Mouse (Mus musculus): Measurements from ENCODE around the gene Trip13. TPM values are rescaled to one million over a fixed set of nuclear protein-coding genes. Genes with fewer than 3 reads are reported as not detected.
A peak's percentile ranks its signal among the peaks of the same experiment; 100 is the strongest.

Trip13 gene
- total and polyA plus RNA-seq, 2 experiments from 2014 or later: 2.5 to 9.5 TPM

DNA sequence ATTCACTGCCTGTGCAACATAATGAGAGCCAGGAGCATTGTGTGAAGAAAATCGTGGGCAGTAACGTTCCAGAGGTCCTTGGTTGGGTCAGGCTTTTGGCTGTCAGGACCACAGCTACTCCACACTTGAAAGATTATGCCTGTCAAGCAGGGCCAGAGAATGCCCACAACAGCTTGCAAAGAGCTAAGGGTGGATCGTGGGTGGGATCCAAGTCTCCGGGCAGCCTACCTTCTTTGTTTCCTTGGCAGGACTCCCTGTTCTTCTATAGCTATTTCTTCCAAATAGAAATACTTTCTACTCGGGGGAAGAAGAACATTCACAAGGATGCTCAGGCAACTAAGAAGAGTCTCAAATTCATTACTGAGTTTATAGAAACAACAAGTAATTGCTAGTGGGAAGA is 30.4 kb downstream of the Trip13 start:
- H3K4me1 ChIP-seq (ENCODE audit: insufficient read depth, low read length): no peaks in the 10 kb centered on the region
- no peak overlapping the region for H3K4me3 ChIP-seq (ENCODE audit: low read depth, low read length)
- H3K4me2 ChIP-seq (ENCODE audit: low read depth, low read length, poor library complexity, severe bottlenecking): no peak overlapping the region
- WGBS: 68% methylated on average over 5 of the region's 5 CpGs
- no peaks in the 10 kb centered on the region for H3K27me3 ChIP-seq (ENCODE audit: insufficient read depth, low read length)
- no peak for TF ChIP-seq CTCF (IDR thresholded peaks at IDR 0.05)
- H3K9me3 ChIP-seq (ENCODE audit: low read length): no peaks in the 10 kb centered on the region
- H3K27ac ChIP-seq (ENCODE audit: low read depth, low read length): no peak overlapping the region
- ATAC-seq (ENCODE audit: low FRiP score) (no peak), DNase-seq (ENCODE audit: low spot score) (peak; percentile 27)
- no peak overlapping the region for H3K9ac ChIP-seq (replicated peaks; ENCODE audit: low read length, poor library complexity, severe bottlenecking)
- H3K36me3 ChIP-seq (ENCODE audit: insufficient read depth, low read length): no peaks in the 10 kb centered on the region

DNA sequence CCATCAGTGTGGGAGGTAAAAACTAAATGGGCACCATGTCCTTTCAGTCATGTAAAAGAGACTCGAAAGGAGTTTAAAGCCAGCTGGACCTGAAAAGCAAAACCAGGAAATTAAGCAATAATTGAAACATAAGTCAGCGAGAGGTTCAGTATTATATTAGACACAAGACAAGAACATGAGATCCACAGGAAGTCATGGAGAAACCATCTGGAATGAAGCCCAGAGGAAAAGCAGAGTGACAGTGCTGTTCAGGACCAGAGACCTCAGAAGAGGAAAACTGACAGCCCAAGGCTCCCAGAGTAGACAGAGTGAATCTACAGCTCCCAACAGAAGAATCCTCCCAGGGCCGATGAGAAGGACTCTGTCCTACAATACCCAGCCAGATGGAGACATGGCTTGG is 40.0 kb downstream of the Trip13 start:
- DNase-seq (ENCODE audit: low spot score) (no peak), ATAC-seq (ENCODE audit: low FRiP score) (no peak)
- Histone ChIP-seq H3K36me3 (ENCODE audit: insufficient read depth, low read length) (no peaks in the 10 kb centered on the region), H3K27ac (ENCODE audit: low read depth, low read length) (no peak overlapping the region), H3K27me3 (ENCODE audit: insufficient read depth, low read length) (no peaks in the 10 kb centered on the region), H3K4me2 (ENCODE audit: low read depth, low read length, poor library complexity, severe bottlenecking) (no peak overlapping the region), H3K9ac (replicated peaks; ENCODE audit: low read length, poor library complexity, severe bottlenecking) (no peak overlapping the region), H3K9me3 (ENCODE audit: low read length) (no peaks in the 10 kb centered on the region), H3K4me1 (ENCODE audit: insufficient read depth, low read length) (no peaks in the 10 kb centered on the region), H3K4me3 (ENCODE audit: low read depth, low read length) (no peak overlapping the region)
- no peak for TF ChIP-seq CTCF (IDR thresholded peaks at IDR 0.05)
- 87% methylated on average over 3 of the region's 3 CpGs for WGBS

DNA sequence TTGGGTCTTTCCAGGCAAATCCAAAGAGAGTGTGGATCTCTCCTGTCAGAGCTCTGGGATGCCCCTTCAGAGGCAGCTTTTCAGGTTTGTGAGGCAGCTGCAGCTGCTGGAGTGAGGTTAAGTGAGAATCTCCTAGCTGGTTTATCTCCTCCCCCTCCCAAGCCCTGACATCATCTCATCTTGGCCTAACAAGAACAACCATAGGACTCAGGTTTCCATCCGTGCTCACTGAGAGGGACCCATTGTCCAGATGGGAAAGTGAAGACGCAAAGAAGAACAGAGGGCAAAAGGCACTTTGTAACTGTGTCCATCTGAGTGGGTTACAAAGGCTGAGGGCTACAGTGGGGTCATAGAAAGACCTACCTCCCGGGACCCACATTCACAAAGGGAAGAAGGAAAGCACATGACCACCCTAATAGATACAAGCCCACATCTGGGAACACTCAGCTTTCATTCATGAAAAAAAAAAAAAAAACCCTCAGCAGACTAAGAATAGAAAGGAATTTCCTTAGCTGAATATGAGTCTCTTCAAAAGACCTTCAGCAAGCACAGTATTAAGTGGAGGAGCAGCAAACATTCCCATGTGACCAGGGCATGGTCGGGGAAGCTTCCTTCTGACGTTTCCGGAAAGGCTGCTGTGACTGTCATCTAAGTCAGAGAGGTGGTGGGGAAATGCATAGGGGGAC is 44.9 kb downstream of the Trip13 start:
- no peak for DNase-seq (ENCODE audit: low spot score)
- no peak overlapping the region for H3K27ac ChIP-seq (ENCODE audit: low read depth, low read length)
- H3K4me2 ChIP-seq (ENCODE audit: low read depth, low read length, poor library complexity, severe bottlenecking): no peak overlapping the region
- no peak overlapping the region for H3K4me3 ChIP-seq (ENCODE audit: low read depth, low read length)
- H3K9me3 ChIP-seq (ENCODE audit: low read length): no peaks in the 10 kb centered on the region
- TF ChIP-seq CTCF (IDR thresholded peaks at IDR 0.05): no peak
- H3K4me1 ChIP-seq (ENCODE audit: insufficient read depth, low read length): no peaks in the 10 kb centered on the region
- H3K36me3 ChIP-seq (ENCODE audit: insufficient read depth, low read length): no peaks in the 10 kb centered on the region
- WGBS: 65% methylated on average over 6 of the region's 6 CpGs
- ATAC-seq (ENCODE audit: low FRiP score): no peak
- H3K27me3 ChIP-seq (ENCODE audit: insufficient read depth, low read length): no peaks in the 10 kb centered on the region
- H3K9ac ChIP-seq (replicated peaks; ENCODE audit: low read length, poor library complexity, severe bottlenecking): no peak overlapping the region

DNA sequence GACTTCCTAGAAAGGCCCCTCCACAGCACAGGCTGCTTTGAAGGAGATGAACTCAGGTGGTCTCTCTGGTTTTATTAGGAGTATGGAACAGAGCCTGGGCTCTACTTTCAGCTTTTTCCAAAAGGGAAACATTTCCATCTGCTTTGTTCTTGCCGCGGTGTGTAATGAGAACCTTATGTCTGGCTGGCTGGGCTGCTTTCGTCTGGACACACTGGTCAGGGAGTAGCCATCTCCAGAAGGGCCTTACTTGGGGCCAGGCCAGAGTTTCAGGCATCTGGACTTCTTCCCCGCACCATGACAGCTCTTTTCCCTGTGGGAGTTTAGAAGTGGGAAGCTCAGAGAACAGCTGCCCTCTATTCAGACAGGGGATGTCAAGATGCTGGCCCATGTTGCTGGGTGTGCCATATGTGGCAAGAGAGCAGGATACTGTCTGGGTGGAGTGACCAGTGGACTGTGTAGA is 50.1 kb downstream of the Trip13 start:
- Histone ChIP-seq H3K27ac (ENCODE audit: low read depth, low read length) (no peak overlapping the region), H3K9me3 (ENCODE audit: low read length) (no peaks in the 10 kb centered on the region), H3K4me2 (ENCODE audit: low read depth, low read length, poor library complexity, severe bottlenecking) (no peak overlapping the region), H3K36me3 (ENCODE audit: insufficient read depth, low read length) (no peaks in the 10 kb centered on the region), H3K4me3 (ENCODE audit: low read depth, low read length) (no peak overlapping the region), H3K4me1 (ENCODE audit: insufficient read depth, low read length) (no peaks in the 10 kb centered on the region), H3K27me3 (ENCODE audit: insufficient read depth, low read length) (no peaks in the 10 kb centered on the region), H3K9ac (replicated peaks; ENCODE audit: low read length, poor library complexity, severe bottlenecking) (no peak overlapping the region)
- no peak for TF ChIP-seq CTCF (IDR thresholded peaks at IDR 0.05)
- ATAC-seq (ENCODE audit: low FRiP score): no peak
- no peak for DNase-seq (ENCODE audit: low spot score)
- 83% methylated on average over 4 of the region's 4 CpGs for WGBS

DNA sequence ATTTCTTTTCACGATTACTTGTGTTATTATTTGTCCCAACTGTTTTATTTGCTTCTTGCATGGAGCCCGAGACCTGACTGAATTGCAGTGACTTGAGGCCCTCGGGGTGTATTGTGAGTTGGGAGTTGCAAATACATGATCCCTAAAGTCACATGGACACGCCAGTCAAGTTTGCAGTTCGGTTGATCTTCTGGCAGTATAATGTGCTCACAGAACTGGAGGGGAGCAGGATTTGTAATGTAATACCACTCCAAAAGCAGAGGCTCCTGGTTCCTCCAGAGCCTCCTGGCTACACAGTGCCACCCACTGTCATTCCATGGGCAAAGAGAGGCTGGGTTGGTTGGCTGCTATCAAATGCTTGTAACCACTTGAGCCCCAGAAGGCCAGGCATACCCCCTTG is 51.0 kb downstream of the Trip13 start:
- DNase-seq (ENCODE audit: low spot score): no peak
- WGBS: 70% methylated on average over 5 of the region's 5 CpGs
- no peaks in the 10 kb centered on the region for H3K9me3 ChIP-seq (ENCODE audit: low read length)
- H3K9ac ChIP-seq (replicated peaks; ENCODE audit: low read length, poor library complexity, severe bottlenecking): no peak overlapping the region
- H3K4me3 ChIP-seq (ENCODE audit: low read depth, low read length): no peak overlapping the region
- no peak overlapping the region for H3K4me2 ChIP-seq (ENCODE audit: low read depth, low read length, poor library complexity, severe bottlenecking)
- H3K27ac ChIP-seq (ENCODE audit: low read depth, low read length): no peak overlapping the region
- no peaks in the 10 kb centered on the region for H3K27me3 ChIP-seq (ENCODE audit: insufficient read depth, low read length)
- no peak for TF ChIP-seq CTCF (IDR thresholded peaks at IDR 0.05)
- H3K36me3 ChIP-seq (ENCODE audit: insufficient read depth, low read length): no peaks in the 10 kb centered on the region
- ATAC-seq (ENCODE audit: low FRiP score): no peak
- H3K4me1 ChIP-seq (ENCODE audit: insufficient read depth, low read length): no peaks in the 10 kb centered on the region

DNA sequence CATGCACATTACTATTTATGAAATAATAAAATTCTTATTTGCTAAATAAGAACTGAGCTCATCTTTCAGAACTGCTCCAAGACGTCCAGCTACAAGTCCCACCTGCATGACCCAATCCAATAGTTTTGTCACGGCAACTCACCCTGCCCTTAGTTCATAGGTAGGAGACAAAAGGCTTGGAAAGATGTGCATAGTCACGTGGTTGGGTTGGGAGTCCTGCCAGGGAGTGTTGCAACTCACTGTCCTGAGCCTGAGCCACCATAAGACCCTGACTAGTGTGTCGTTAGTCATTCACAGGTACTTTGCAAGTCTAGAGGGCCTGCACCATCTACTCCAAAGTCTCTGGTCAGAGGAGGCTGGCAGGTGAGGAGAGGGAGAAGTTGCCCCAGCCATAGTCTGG is 51.5 kb downstream of the Trip13 start:
- no peak for ATAC-seq (ENCODE audit: low FRiP score)
- H3K4me3 ChIP-seq (ENCODE audit: low read depth, low read length): no peak overlapping the region
- H3K4me1 ChIP-seq (ENCODE audit: insufficient read depth, low read length): no peaks in the 10 kb centered on the region
- no peaks in the 10 kb centered on the region for H3K27me3 ChIP-seq (ENCODE audit: insufficient read depth, low read length)
- H3K4me2 ChIP-seq (ENCODE audit: low read depth, low read length, poor library complexity, severe bottlenecking): no peak overlapping the region
- no peak overlapping the region for H3K27ac ChIP-seq (ENCODE audit: low read depth, low read length)
- DNase-seq (ENCODE audit: low spot score): no peak
- WGBS: 70% methylated on average over 4 of the region's 4 CpGs
- TF ChIP-seq CTCF (IDR thresholded peaks at IDR 0.05): no peak
- H3K36me3 ChIP-seq (ENCODE audit: insufficient read depth, low read length): no peaks in the 10 kb centered on the region
- no peak overlapping the region for H3K9ac ChIP-seq (replicated peaks; ENCODE audit: low read length, poor library complexity, severe bottlenecking)
- H3K9me3 ChIP-seq (ENCODE audit: low read length): no peaks in the 10 kb centered on the region

Data from midbrain, postnatal 0 days (tissue).